Mouse (Mus musculus) mesoderm, embryonic 11.5 days (tissue): ENCODE data around the gene Runx1.
A peak's percentile ranks its signal among the peaks of the same experiment; 100 is the strongest.

ENCODE experiments used
- DNase-seq: peaks from one replicate; pipeline ENCODE4 v3.0.0-alpha.2; 2012; ENCODE audit warnings: low read depth, low spot score

Gene Runx1

GRCm38 (mm10) chr16:92699531-92700397, 126.2 kb downstream of the Runx1 start:
- DNase-seq = no peak

- peak; percentile 91 for DNase-seq
These were observed 127.3 kb downstream of the Runx1 start for GRCm38 (mm10) chr16:92698612-92698998.

DNA sequence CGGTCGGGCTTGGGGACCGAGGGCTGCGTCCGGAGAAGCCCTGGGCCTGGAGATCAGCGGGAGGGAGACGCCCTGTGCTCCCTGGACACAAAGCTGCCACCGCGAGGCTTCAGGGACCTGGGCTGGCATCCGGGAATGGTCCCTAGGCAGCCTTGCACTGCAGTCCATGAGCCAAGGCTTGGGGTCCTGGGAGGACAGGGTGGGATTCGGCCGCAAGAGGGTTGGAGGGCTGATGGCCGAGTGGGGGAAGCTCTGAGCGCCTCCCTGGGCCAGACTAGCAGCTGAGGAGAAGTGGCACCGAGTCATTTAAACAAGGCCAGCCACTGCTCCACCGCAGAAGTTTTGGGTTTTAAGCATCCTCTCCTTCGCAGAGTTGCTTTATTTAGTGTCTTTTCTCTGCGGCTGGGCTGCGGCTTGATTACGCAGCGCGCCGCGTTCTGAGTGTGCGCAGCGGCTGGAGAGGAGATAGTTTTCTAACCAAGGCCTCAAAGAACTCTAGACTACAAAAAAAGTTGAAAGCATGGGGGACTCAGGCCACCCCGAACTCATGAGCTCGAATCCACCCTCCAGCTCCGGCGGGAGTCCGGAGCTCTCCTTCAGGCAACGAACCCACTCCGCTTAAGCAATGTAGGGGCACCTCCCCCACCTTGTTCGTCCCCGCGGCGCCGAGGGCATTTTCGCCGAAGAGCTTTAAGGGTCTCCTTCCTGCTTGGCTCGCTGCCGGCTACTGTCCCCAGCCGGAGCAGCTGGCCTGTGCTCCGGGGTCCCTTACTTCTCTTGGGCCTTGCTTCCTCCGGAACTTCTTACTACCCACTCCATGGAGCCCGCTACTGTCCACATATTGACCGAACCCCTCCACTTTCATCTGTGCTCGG, 128.0 kb downstream of the Runx1 start:
- DNase-seq = peak; percentile 59

DNA sequence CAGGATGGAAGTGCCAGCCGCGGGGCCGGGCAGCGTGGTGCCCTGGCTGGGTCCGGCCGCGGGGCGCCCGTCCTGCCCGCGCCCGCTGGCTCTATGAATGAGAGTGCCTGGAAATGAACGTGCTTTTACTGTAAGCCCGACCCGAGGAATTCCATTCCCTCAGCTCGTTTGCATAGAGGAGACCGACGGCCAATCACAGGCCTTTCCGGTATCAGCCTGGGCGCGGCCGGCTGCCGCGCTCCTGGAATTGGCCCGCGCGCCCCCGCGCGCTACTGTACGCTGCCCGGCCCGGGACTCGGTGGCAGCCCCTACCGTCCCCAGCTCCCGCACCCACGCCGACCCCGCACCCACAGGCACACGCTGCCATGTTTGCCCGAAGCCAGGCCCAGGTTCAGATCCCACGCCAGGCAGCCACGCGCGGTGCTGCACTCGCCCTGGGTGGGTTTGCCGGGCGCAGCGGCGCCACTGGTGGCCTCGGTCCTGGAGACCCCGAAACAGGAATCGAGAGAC, 128.7 kb downstream of the Runx1 start:
- DNase-seq = peak; percentile 94

- no peak for DNase-seq
These were observed 129.4 kb downstream of the Runx1 start for GRCm38 (mm10) chr16:92696411-92697015.

DNA sequence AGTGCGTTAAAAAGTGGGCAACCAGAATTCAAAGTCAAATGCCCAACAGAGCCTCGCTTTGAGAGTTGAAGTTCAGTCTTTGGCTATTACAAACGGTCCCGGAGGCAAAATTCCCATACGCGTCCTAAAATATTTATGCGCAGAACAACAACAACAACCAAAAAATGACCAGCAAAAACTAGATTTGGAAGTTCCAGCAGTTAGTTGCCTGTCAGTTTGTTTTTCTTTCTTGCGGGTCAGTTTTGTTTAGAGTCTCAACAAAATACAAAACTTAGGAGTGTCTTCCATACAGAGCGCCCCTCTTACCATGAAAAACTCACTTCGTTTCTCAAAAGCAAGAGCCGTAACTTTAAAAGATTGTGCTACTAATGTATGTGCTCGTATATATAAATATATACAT, 130.0 kb downstream of the Runx1 start:
- DNase-seq = no peak

DNA sequence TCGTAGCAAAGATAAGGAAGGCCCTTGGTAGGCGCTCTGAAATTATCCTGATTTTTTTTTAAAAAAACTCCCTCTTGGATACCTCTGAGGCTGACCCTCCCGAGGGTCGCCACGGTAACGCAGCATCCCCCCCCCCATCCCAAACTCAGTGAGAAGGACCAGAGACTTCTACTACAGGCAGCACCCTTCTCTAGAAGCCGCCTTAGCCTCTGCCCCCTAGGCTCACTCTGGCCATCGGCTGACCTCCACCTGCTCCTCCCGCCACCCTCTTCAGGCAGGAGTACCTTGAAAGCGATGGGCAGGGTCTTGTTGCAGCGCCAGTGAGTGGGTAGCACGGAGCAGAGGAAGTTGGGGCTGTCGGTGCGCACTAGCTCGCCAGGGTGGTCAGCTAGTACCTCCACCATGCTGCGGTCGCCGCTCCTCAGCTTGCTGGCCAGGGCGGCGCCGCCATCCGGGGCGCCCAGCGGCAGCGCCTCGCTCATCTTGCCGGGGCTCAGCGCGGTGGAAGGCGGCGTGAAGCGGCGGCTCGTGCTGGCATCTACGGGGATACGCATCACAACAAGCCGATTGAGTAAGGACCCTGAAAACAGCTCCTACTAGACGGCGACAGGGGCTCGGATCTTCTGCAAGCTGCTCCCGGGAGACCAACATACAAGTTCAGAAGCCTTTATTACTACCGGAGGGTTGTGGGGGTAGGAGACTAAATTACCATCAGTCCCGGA, 130.6 kb downstream of the Runx1 start:
- DNase-seq = no peak

GRCm38 (mm10) chr16:92694496-92695106, 131.3 kb downstream of the Runx1 start:
- no peak for DNase-seq

DNA sequence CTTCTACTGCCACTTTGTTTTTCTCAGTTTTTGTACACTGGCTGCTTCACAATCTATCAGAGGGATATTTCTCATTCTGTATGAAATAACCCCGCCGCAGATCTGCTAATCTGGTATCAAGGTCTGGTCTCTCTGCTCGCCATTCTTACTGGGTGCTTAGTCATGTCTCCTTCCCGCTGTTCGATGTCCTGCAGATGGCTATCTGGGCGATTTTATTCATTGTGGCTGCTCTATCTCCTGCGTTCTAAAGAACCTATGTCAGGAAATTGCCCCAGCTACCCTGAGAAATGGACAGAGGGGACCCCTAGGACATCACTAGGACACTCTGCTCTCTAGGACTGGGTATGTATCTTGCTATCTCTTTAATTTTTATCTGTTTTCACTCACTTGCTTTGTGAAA, 135.2 kb downstream of the Runx1 start:
- no peak for DNase-seq

- no peak for DNase-seq
These were observed 137.0 kb downstream of the Runx1 start for GRCm38 (mm10) chr16:92688941-92689340.

- no peak for DNase-seq
These were observed 139.0 kb downstream of the Runx1 start for GRCm38 (mm10) chr16:92686978-92687377.

DNA sequence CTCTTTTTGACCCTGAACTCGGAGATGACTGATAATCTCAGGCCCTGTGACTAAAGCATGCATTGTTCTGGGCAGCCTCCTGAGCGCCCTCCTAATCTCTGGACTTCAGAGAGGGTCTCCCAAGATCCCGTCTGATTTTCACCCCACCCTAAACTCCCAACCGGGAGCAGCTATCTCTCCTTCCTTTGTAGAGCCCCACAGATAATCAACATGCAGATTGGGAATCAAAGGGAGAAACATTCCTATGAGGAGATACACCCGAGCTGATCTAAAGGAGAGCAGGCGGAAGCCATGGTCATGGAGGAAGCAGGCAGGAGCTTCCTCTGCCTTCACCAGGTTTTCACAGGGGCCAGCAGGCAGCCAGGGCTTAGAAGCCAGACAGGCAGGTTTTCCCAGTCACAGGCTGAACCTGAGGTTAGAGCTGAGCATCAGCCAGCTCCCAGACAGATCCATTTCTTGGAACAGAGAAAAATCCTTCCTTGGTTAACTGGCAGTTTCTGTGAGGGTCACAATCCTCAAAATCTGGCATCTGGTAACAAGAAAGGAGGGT, 140.1 kb downstream of the Runx1 start:
- DNase-seq = no peak

- no peak for DNase-seq
These were observed 141.3 kb downstream of the Runx1 start for GRCm38 (mm10) chr16:92684423-92685211.

DNA sequence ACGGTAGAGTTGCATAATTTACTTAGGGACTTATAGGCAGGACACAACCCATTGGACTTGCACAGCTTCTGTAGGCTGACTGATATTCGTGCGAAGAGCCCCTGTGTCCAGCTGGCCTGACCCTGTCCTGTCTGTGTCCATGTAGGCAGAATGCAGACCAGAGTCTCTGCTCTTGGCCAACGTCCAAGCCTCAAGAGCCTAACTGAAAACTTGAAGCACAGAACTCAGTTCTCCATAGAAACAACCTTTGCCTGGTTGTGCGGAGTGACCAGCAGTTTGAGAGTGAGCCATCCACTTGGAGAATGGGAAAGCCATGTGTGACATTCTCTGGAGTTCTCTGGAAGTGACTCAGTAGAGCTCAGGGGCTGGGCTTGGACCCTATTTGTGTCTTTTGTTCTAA, 149.3 kb downstream of the Runx1 start:
- no peak for DNase-seq

- no peak for DNase-seq
These were observed 150.3 kb downstream of the Runx1 start for GRCm38 (mm10) chr16:92675677-92676076.

GRCm38 (mm10) chr16:92674916-92675450, 151.0 kb downstream of the Runx1 start:
- DNase-seq = no peak

- no peak for DNase-seq
These were observed 151.7 kb downstream of the Runx1 start for GRCm38 (mm10) chr16:92674121-92674816.

- no peak for DNase-seq
These were observed 157.1 kb downstream of the Runx1 start for GRCm38 (mm10) chr16:92668807-92669206.

GRCm38 (mm10) chr16:92661757-92662156, 164.2 kb downstream of the Runx1 start:
- no peak for DNase-seq
